Mouse (Mus musculus) bone marrow macrophage, adult 2 months (primary cell): Measurements from ENCODE around the gene Kif5a.

Experiments used
- CTCF ChIP-seq: IDR thresholded peaks from 2 replicates; pipeline ENCODE4 v1.5.1; 2012; ENCODE audit warnings: low read depth, mild to moderate bottlenecking, low read length, moderate library complexity
- POLR2A ChIP-seq: IDR thresholded peaks from 2 replicates; pipeline ENCODE4 v1.6.1; 2012; ENCODE audit warnings: mild to moderate bottlenecking, low read depth, low read length, borderline replicate concordance

- no peak for TF ChIP-seq CTCF
- TF ChIP-seq POLR2A: no peak
Measured at GRCm38 (mm10) chr10:127288328-127288799, 25.2 kb upstream of the Kif5a start.
